Mouse (Mus musculus) stomach, embryonic 16.5 days (tissue): ENCODE measurements around the gene Fzr1. TPM values are rescaled to one million over a fixed set of nuclear protein-coding genes. Genes with fewer than 3 reads are reported as not detected.
A peak's percentile ranks its signal among the peaks of the same experiment; 100 is the strongest.

Source experiments
- ATAC-seq: fragments of 200-750 bp; cut with Nextera tagmentation; 2 replicates; pipeline ENCODE4 v1.8.0; 2017; ENCODE audit warnings: moderate number of reproducible peaks, moderate TSS enrichment; ENCODE audit not compliant: insufficient read depth, low FRiP score
- H3K27ac ChIP-seq: fragments of 300-500 bp; sonication (generic); 2 replicates; pipeline ENCODE4 v1.5.1; 2014; ENCODE audit warnings: low read length
- H3K27me3 ChIP-seq: fragments of 300-500 bp; sonication (generic); 2 replicates; pipeline ENCODE4 v1.6.1; 2014; ENCODE audit warnings: low read length, control low read depth, mixed read lengths; ENCODE audit not compliant: control insufficient read depth, insufficient read depth
- H3K36me3 ChIP-seq: fragments of 300-500 bp; sonication (generic); 2 replicates; pipeline ENCODE4 v1.6.1; 2014; ENCODE audit warnings: low read length; ENCODE audit not compliant: control insufficient read depth, insufficient read depth
- H3K4me1 ChIP-seq: fragments of 300-500 bp; sonication (generic); 2 replicates; pipeline ENCODE4 v1.6.1; 2014; ENCODE audit warnings: low read length, control low read depth, mixed read lengths; ENCODE audit not compliant: control insufficient read depth, insufficient read depth
- H3K4me2 ChIP-seq: fragments of 300-500 bp; sonication (generic); 2 replicates; pipeline ENCODE4 v1.6.1; 2014; ENCODE audit warnings: low read depth, low read length, mixed read lengths
- H3K4me3 ChIP-seq: fragments of 300-500 bp; sonication (generic); replicated peaks from 2 replicates; pipeline ENCODE4 v1.5.1; 2014; ENCODE audit warnings: mild to moderate bottlenecking, low read length
- H3K9ac ChIP-seq: fragments of 300-500 bp; sonication (generic); 2 replicates; pipeline ENCODE4 v1.6.1; 2014; ENCODE audit warnings: low read length
- H3K9me3 ChIP-seq: fragments of 300-500 bp; sonication (generic); replicated peaks from 2 replicates; pipeline ENCODE4 v1.6.1; 2016; ENCODE audit warnings: low read length, control low read depth; ENCODE audit not compliant: control insufficient read depth
- WGBS: fragments of 180-500 bp; shearing (Covaris S2); extraction: QIAGEN DNeasy Blood & Tissue Kit; methylation state at CpG from one replicate; pipeline ENCODE4 v1.1.7; 2014; 5-methylcytosine and 5-hydroxymethylcytosine counted together
- polyA plus RNA-seq: library from polyadenylated mRNA; unstranded; fragments of >200 nt; fragmentation: Nextera tagmentation; extraction: Ambion mirVana; gene quantifications from 2 replicates; pipeline ENCODE4 v1.2.1, GENCODE M21; 2015

The Fzr1 gene
- polyA plus RNA-seq, 1 experiment from 2014 or later, result 79.0 TPM

DNA sequence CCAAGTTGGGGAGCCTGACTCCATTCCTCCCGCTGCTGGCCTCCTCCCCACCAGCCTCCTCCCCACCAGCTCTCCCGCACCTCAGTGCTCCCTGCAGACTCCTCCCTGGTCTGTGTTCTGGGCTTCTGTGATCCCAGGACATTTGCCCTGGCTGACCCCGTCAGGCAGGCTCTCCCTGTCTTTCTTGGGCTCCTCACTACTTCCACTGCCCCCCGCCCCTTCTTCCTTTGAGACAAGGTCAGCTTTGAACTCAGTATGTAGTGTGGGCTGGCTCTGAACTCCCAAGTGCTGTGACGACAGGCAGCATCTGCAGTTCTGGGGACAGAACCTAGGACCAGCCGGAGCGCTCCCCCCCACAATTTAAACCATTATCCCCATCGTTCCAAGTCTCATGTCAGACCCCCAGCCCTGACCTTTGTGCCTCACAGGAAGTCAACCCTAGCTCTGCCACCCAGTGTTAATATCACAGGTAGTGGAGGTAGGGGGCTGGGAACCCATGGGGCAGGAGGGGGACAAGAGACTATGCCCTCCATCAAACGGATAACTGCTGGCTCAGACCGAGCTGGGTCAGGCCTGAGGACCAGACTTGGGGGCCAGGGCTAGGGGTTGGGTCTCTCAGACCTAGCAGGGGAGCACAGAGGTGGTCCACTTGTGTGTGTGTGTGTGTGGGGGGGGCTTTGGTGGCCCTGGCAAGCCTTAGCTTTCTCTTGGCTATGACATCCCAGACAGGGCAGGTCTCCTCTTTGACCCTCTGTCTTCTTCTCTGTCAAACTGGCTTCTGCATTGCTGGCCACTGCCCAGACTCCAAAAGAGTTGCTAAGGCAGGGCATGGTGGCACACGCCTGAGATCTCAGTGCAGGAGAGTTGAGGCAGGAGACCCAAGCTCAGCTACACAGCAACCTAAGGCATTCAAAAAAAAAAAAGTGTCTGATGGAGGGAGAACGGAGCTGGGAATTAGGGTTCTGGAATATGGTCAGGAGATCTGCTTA lies 39.2 kb upstream of the Fzr1 start:
- no peaks in the 10 kb centered on the region; the same call in none of the 2 replicates for H3K36me3 ChIP-seq
- peaks cover 60% of the 10 kb centered on the region for H3K4me1 ChIP-seq
- H3K27me3 ChIP-seq, result no peaks in the 10 kb centered on the region
- 48% methylated on average over 12 of the region's 12 CpGs for WGBS
- no peaks in the 10 kb centered on the region for H3K9me3 ChIP-seq
- peak overlapping the region; percentile 64 for H3K4me2 ChIP-seq
- peak overlapping the region; percentile 69 for H3K9ac ChIP-seq
- no peak for ATAC-seq
- H3K27ac ChIP-seq, result peak overlapping the region; percentile 88
- H3K4me3 ChIP-seq, result peak overlapping the region; percentile 40

DNA sequence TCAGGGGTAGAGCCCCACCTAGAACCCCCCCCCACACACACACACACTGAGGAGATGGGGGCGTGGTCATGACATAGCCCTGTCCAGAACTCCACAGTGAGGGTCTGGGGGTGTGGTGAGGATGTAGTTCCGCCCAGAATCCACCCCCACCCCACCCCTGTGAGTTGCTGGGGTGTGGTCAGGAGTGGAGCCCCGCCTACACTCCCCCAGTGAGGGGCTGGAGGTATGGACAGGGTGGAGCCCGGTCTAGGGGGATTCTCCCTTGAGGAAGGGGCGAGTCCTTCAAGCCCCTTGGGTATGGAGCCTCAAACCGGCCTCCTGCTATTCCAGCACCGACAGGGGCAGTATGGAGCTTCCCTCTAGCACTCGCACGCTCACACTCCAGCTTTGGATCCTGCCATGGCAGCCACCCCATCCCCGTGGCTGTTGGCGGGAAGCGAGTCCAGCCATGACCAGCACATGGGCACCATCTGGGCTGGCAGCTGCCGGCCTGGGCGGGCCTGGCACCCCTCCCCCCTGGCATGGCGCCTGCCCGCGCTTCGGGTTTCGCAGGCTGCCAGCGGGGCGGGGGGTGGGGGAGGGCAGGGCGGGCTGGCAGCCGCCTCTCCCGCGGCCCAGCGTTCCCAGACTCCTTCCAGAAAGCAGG lies 38.4 kb upstream of the Fzr1 start:
- WGBS, result 3% methylated on average over 24 of the region's 26 CpGs
- Histone ChIP-seq H3K9me3 (no peaks in the 10 kb centered on the region), H3K36me3 (no peaks in the 10 kb centered on the region; the same call in none of the 2 replicates), H3K27me3 (no peaks in the 10 kb centered on the region), H3K4me1 (peaks cover 68% of the 10 kb centered on the region), H3K4me2 (peak overlapping the region; percentile 64), H3K4me3 (peak overlapping the region; percentile 40), H3K27ac (peak overlapping the region; percentile 88), H3K9ac (peak overlapping the region; percentile 69)
- peak; percentile 73 for ATAC-seq

DNA sequence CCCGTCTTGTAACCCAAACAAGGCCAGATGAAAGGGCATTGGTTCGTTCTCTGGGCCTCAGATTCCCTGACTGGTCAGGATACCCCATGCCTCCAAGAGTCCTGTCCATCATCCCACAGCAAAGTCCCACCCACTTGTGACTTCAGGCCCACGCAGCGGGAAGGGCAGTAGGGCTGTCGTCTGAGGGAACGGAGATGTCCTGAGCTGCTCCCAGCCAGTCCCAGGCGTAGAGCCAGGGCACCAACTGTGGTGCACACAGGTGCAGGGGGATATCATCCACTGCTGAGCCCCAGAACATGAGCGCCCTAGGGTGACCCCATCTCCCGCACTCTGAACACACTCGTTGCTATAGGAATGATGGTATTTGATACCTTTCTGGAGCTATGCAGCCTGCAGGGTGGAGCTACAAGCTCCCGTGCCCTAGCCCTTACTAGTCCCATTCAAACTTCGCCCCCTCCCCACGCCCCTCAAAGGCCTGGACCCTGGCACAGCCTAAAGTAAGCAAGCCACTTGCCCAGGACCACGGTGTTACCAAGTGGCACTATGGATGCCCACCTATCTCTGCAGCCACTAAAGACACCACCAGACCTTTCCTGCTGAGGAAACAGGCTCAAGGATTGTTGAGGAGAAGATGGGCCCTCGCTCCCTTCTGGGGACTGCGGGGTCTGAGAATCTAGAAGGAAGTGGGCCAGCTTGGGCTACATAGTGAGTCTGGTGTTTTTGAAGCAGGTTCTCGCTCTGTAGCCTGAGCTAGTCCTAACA lies 37.4 kb upstream of the Fzr1 start:
- peaks cover 78% of the 10 kb centered on the region for H3K4me1 ChIP-seq
- WGBS, result 61% methylated on average over 17 of the region's 17 CpGs
- H3K9ac ChIP-seq, result peak overlapping the region; percentile 14; the same call in 1 of the 2 replicates
- no peaks in the 10 kb centered on the region for H3K9me3 ChIP-seq
- no peak for ATAC-seq
- H3K4me2 ChIP-seq, result no peak overlapping the region
- H3K36me3 ChIP-seq, result no peaks in the 10 kb centered on the region; the same call in none of the 2 replicates
- peak overlapping the region; percentile 88 for H3K27ac ChIP-seq
- H3K27me3 ChIP-seq, result no peaks in the 10 kb centered on the region
- H3K4me3 ChIP-seq, result no peak overlapping the region

DNA sequence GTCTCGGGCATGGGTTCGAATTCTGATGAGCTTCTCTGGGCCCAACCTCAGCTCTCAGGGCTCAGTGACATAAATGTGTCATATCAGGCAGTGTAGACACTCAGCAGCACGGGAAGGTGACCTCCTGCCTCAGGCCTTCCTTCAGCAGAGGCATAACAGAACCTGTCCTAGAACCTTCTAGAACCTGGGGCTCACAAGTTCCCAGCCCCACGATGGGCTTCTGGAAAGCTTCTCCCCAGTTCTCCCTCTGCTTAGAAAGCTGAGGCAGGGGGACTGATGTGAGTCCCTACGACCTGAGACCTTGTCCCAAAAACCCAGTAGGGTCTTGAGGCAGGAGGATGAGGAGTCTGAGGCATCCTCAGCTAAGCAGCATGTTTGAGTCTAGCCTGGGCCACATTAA lies 36.8 kb upstream of the Fzr1 start:
- no peaks in the 10 kb centered on the region for H3K9me3 ChIP-seq
- H3K27me3 ChIP-seq, result no peaks in the 10 kb centered on the region
- H3K4me2 ChIP-seq, result no peak overlapping the region
- WGBS, result 79% methylated on average over 5 of the region's 5 CpGs
- peaks cover 84% of the 10 kb centered on the region for H3K4me1 ChIP-seq
- no peaks in the 10 kb centered on the region; the same call in none of the 2 replicates for H3K36me3 ChIP-seq
- ATAC-seq, result no peak
- peak overlapping the region; percentile 14; the same call in 1 of the 2 replicates for H3K9ac ChIP-seq
- no peak overlapping the region for H3K4me3 ChIP-seq
- peak overlapping the region; percentile 53; the same call in 1 of the 2 replicates for H3K27ac ChIP-seq

DNA sequence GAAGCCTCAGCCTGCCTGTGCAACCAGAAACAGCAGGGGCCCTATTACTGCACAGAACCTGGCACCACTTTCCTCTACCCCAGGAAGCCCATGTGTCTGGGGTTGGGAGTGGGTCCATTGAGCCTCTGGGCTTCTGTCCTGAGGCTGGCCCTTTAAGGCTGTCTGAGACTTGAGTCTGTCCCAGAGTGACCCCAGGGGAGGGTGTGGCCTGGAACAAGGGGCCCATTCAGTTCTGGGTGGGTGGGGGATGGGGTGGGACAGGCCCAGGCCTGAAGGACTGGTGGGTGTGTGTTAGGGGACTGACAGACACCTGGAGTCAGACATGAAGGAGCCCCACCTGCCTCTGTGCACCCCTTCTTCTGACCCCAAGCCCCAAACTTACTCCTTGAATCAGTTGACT lies 36.4 kb upstream of the Fzr1 start:
- no peaks in the 10 kb centered on the region; the same call in none of the 2 replicates for H3K36me3 ChIP-seq
- H3K4me3 ChIP-seq, result no peak overlapping the region
- no peak for ATAC-seq
- peak overlapping the region; percentile 94 for H3K27ac ChIP-seq
- peak overlapping the region; percentile 45; the same call in 1 of the 2 replicates for H3K4me2 ChIP-seq
- H3K4me1 ChIP-seq, result peaks cover 86% of the 10 kb centered on the region
- no peaks in the 10 kb centered on the region for H3K9me3 ChIP-seq
- H3K27me3 ChIP-seq, result no peaks in the 10 kb centered on the region
- peak overlapping the region; percentile 62 for H3K9ac ChIP-seq

DNA sequence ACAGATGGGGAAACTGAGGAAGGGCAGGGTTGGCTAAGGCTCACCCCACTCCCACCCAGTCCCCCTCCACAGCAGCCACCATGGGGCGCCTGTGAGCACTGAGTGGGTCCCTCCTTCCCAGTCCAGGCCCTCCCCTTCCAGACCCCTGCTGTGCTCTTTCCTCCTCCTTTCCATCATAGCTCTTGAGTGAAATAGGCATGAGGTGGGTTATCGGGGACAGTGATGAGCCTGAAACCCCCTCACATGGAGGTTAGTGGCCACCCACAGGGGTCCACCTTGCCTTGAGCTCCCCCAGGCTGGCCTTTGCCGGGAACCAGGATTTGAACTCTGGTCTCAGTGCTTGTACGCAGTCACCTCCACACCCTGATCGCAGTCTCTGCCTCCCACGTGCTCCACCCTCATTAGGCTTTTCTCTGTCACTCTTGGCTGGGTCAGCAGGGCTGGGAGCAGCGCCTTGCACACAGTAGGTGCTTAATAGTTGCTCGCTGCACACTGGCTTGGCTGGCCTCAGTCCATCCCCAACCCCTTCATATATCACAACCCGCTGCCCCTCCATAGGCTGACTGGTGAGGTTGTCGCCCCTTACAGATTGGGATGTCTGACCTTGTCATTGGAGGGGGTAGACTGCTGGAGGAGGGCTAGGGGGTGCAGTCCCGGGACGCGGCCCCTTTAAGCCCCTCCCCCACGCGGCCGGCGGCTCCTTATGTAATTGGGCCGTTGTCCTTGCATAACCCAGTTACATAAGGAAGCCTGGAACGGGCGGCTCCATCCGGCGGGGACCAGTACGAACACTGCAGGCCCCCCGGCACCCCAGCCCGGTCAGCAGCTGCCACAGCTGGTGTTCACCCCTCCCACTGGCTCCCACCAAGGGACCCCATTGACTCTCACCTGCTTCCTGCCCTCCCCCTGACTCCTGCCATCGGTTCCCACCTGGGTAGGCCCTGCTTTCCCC lies 35.3 kb upstream of the Fzr1 start:
- WGBS, result 24% methylated on average over 26 of the region's 26 CpGs
- Histone ChIP-seq H3K27ac (peak overlapping the region; percentile 94), H3K4me2 (peak overlapping the region; percentile 45), H3K27me3 (no peaks in the 10 kb centered on the region), H3K4me3 (peak overlapping the region; percentile 16; the same call in 1 of the 2 replicates), H3K4me1 (peaks cover 87% of the 10 kb centered on the region), H3K9me3 (no peaks in the 10 kb centered on the region), H3K9ac (peak overlapping the region; percentile 62), H3K36me3 (no peaks in the 10 kb centered on the region; the same call in 1 of the 2 replicates)
- ATAC-seq, result peak; percentile 9; the same call in 1 of the 2 replicates

DNA sequence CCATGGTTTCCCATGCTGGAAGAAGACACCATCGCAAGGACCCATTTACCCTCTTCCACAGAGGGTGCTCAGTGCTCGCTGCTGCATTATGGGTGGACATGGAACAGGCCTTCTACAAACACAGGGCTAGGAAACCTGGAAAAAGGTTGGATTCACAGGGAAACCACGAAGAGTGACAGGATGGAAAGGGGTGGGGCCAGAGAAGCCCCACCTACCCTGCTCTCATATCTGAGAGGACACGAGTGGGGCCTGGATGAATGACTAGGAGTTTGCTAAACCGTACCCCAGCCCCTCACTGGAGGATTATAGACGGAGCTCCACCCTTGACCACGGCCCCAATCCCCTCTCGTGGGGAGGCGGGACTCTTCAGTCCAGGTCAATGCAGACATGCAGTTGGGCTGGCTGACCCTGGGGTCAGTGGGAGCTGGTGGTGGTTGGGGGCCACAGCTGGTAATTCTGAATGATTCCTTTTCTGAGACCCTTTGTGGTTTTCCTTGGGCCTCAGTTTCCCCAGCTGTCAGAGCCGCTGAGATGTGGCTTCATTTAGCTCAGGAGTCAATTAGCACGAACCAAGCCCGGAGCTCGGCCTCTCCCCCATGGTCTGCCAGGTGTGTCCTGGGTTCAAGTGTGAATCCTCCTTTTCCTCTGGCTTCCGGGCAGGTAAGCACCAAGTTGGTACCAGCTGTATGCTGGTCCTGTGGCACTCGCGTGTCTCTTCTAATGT lies 34.4 kb upstream of the Fzr1 start:
- Histone ChIP-seq H3K27me3 (no peaks in the 10 kb centered on the region), H3K9ac (peak overlapping the region; percentile 65; the same call in 1 of the 2 replicates), H3K9me3 (no peaks in the 10 kb centered on the region), H3K27ac (peak overlapping the region; percentile 94), H3K4me3 (no peak overlapping the region), H3K4me2 (peak overlapping the region; percentile 22; the same call in 1 of the 2 replicates), H3K4me1 (peaks cover 94% of the 10 kb centered on the region), H3K36me3 (peaks cover 3% of the 10 kb centered on the region)
- no peak for ATAC-seq
- 68% methylated on average over 16 of the region's 16 CpGs for WGBS
